Mouse (Mus musculus): ENCODE measurements at regions not wholly inside any gene's neighbourhood (a gene's known extent, or its start where the extent isn't known, plus 50 kb on each side); places are given as distances from the start of the nearest gene placed in this dataset.

DNA sequence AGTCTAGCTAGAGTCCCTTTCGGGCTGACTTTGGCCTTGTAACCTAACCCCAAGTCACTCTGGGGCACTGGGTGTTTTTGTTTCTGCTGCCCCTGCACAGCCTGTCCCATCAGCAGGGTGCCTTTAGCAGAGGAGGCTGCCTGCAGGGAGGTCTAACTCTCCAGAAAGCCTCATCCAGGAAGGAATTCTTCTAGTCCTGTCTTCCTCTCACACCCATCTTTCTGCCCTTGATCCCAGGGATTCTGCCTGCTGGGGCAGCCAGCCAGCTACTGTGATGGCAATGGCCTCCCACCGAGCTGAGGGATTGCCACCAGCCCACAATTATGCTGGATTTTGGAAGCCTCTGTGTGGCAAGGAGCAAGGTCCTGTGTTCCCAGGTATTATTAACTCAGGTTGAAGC, 95.6 kb upstream of the Ptch1 start:
- WGBS = 27% methylated on average over 2 of the region's 2 CpGs

DNA sequence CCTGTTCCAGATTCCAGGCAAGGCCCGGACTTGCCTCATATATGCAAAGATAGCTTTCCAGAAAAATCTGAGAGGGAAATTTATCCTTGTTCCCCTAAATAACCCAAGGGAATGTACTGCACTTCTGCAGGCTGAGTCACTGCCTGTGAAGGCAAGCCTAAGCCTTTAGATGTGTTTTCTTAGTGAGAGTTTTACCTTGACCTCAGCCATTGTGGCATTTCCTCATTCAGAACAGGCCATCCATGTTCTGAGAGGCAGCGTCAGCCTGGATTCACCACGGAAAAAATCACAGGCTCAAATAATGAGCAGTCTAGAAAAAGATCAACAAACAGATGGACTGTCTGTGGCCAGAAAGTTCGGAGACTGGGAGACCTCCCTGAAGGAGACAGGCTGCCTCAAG, 99.0 kb upstream of the Ptch1 start:
- Histone ChIP-seq H3K4me1 (ENCODE audit: control insufficient read depth, insufficient read depth, low read length) (no peaks in the 10 kb centered on the region), H3K27me3 (replicated peaks; ENCODE audit: control insufficient read depth, insufficient read depth, low read length) (no peaks in the 10 kb centered on the region), H3K36me3 (ENCODE audit: control insufficient read depth, insufficient read depth, low read length) (no peaks in the 10 kb centered on the region), H3K27ac (ENCODE audit: insufficient read depth, low read depth, low read length) (no peak overlapping the region), H3K4me3 (ENCODE audit: insufficient read depth, low read depth, low read length) (no peak overlapping the region)
- TF ChIP-seq POLR2A (IDR thresholded peaks at IDR 0.05; ENCODE audit: low read depth, low read length) = no peak
- no peak for TF ChIP-seq CTCF (conservative IDR thresholded peaks at IDR 0.05; ENCODE audit: insufficient read depth, insufficient read length, low read depth, low read length)
- 51% methylated on average over 4 of the region's 4 CpGs for WGBS
- DNase-seq = no peak

More for the DNA sequence above, 95.6 kb upstream of the Ptch1 start:
- no peak overlapping the region for H3K4me3 ChIP-seq (ENCODE audit: insufficient read depth, low read depth, low read length)
- TF ChIP-seq POLR2A (IDR thresholded peaks at IDR 0.05; ENCODE audit: low read depth, low read length) (no peak), CTCF (conservative IDR thresholded peaks at IDR 0.05; ENCODE audit: insufficient read depth, insufficient read length, low read depth, low read length) (no peak)
- no peaks in the 10 kb centered on the region for H3K27me3 ChIP-seq (replicated peaks; ENCODE audit: control insufficient read depth, insufficient read depth, low read length)
- DNase-seq = peak; percentile 76
- no peaks in the 10 kb centered on the region for H3K4me1 ChIP-seq (ENCODE audit: control insufficient read depth, insufficient read depth, low read length)
- no peak overlapping the region for H3K27ac ChIP-seq (ENCODE audit: insufficient read depth, low read depth, low read length)
- no peaks in the 10 kb centered on the region for H3K36me3 ChIP-seq (ENCODE audit: control insufficient read depth, insufficient read depth, low read length)

DNA sequence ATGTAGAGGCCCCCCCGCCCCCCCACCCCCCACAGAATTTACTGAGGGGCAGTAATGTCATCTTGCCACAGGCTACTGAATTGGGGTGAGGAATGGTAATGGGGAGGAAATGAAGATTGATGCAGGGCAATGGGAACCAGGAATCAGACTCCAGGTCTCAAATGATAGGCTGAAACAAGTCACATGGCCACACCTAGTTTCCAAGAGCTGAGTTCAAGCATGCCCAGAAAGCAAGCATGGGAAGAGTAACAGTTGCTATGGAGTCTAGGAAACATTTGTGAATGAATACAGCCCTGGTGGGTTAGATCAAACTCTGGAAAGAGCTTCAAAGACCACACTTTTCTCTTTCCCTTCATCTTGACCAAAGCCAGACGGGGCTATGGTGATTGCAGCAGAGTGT, 104.3 kb upstream of the Ptch1 start:
- H3K36me3 ChIP-seq (ENCODE audit: control insufficient read depth, insufficient read depth, low read length) = no peaks in the 10 kb centered on the region
- H3K27ac ChIP-seq (ENCODE audit: insufficient read depth, low read depth, low read length) = no peak overlapping the region
- TF ChIP-seq CTCF (conservative IDR thresholded peaks at IDR 0.05; ENCODE audit: insufficient read depth, insufficient read length, low read depth, low read length) (no peak), POLR2A (IDR thresholded peaks at IDR 0.05; ENCODE audit: low read depth, low read length) (no peak)
- WGBS = 72% methylated on average over 2 of the region's 2 CpGs
- H3K27me3 ChIP-seq (replicated peaks; ENCODE audit: control insufficient read depth, insufficient read depth, low read length) = no peaks in the 10 kb centered on the region
- no peaks in the 10 kb centered on the region for H3K4me1 ChIP-seq (ENCODE audit: control insufficient read depth, insufficient read depth, low read length)
- no peak for DNase-seq
- no peak overlapping the region for H3K4me3 ChIP-seq (ENCODE audit: insufficient read depth, low read depth, low read length)

DNA sequence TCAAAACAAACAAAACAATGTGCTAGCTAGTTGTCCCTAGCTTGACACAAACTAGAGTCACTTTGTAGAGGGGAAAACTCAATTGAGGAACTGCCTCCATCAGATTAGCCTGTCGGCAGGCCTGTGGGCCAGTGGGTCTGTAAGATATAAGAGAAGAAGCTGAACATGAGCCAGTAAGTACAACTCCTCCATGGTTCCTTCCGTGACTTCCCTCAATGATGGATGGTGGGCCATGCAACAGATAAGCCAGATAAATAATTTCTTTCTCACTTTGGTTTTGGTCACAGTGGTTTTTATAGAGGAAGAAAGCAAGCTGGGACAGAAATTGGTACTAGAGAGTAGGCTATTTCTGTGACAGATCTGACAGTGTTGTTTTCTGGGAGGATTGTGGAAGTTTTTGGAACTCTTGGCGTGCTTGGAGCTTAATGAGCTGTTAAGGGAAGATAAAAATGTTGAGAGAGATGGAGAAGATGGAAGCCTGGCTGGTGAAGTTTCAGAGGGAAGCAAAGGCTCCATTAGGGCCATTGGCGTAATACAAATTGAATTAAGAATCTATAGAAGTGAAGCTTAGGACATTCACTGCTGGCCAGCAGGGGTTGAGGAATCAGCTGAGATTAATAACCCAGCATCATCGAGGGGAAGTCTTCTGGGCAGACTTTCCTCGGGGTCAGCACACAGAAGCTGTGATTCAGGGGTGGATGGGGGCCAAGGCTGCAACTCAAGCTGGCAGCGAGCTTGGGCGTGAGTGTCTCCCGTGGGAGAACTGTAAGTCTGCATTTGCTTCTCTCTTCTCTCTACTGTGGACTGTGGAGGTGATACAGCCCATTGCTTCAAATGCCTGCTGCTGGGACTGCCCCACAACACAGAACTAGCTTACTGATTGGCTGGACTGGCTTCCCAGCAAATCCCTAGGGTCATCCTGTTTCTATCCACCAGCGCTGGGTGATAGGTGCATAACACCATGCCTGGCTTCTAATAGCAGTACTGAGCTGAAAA, 105.2 kb upstream of the Ptch1 start:
- H3K4me1 ChIP-seq (ENCODE audit: control insufficient read depth, insufficient read depth, low read length) = no peaks in the 10 kb centered on the region
- no peak for DNase-seq

DNA sequence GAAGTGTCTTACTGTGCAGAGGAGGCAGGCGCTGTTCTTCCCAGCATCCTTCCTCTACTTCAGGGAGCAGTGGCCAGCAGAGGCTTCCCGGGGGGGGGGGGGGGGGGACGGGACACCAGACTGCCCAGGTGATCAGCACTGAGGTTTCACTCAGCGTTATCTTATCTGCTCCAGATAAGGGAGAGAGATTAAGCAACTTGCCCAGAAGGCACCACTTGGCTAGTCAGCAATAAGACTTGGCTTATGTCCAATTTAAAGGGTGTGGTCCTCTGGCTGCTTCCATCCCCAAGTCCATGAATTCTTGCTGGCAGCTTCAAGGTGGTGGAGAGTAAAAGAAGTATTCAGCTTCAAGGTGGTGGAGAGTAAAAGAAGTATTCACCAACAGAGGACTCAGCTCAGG, 108.9 kb upstream of the Ptch1 start:
- 57% methylated on average over 4 of the region's 4 CpGs for WGBS
- no peak overlapping the region for H3K27ac ChIP-seq (ENCODE audit: insufficient read depth, low read depth, low read length)
- no peak for DNase-seq
- TF ChIP-seq POLR2A (IDR thresholded peaks at IDR 0.05; ENCODE audit: low read depth, low read length) = no peak
- no peaks in the 10 kb centered on the region for H3K4me1 ChIP-seq (ENCODE audit: control insufficient read depth, insufficient read depth, low read length)
- no peaks in the 10 kb centered on the region for H3K27me3 ChIP-seq (replicated peaks; ENCODE audit: control insufficient read depth, insufficient read depth, low read length)
- H3K4me3 ChIP-seq (ENCODE audit: insufficient read depth, low read depth, low read length) = no peak overlapping the region
- no peaks in the 10 kb centered on the region for H3K36me3 ChIP-seq (ENCODE audit: control insufficient read depth, insufficient read depth, low read length)

More for the DNA sequence above, 105.2 kb upstream of the Ptch1 start:
- Histone ChIP-seq H3K27me3 (replicated peaks; ENCODE audit: control insufficient read depth, insufficient read depth, low read length) (no peaks in the 10 kb centered on the region), H3K4me3 (ENCODE audit: insufficient read depth, low read depth, low read length) (no peak overlapping the region), H3K36me3 (ENCODE audit: control insufficient read depth, insufficient read depth, low read length) (no peaks in the 10 kb centered on the region), H3K27ac (ENCODE audit: insufficient read depth, low read depth, low read length) (no peak overlapping the region)
- 56% methylated on average over 10 of the region's 10 CpGs for WGBS
- TF ChIP-seq POLR2A (IDR thresholded peaks at IDR 0.05; ENCODE audit: low read depth, low read length) (no peak), CTCF (conservative IDR thresholded peaks at IDR 0.05; ENCODE audit: insufficient read depth, insufficient read length, low read depth, low read length) (no peak)

DNA sequence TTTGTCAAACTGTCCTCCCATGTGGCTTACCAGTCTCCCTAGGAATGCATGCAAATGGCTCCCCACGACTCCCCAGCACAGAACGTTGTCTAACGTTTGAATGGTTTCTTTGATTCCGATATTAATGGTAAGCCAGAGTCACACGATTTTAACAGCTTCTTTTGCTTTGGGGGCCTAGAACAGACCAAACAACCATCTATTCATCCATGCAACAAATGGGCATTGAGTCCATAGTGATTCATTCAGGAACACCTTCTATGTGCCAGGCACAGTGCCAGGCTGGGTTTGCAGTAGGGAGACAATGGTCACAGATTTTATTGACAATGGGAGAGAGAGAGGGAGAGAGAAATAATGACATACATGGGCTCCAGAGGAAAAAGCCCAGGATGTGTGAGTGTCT, 118.6 kb upstream of the Ptch1 start:
- no peaks in the 10 kb centered on the region for H3K36me3 ChIP-seq (ENCODE audit: control insufficient read depth, insufficient read depth, low read length)
- WGBS = 86% methylated on average over 5 of the region's 5 CpGs
- no peak overlapping the region for H3K27ac ChIP-seq (ENCODE audit: insufficient read depth, low read depth, low read length)
- H3K4me3 ChIP-seq (ENCODE audit: insufficient read depth, low read depth, low read length) = no peak overlapping the region
- DNase-seq = no peak
- H3K4me1 ChIP-seq (ENCODE audit: control insufficient read depth, insufficient read depth, low read length) = no peaks in the 10 kb centered on the region
- TF ChIP-seq POLR2A (IDR thresholded peaks at IDR 0.05; ENCODE audit: low read depth, low read length) (no peak), CTCF (conservative IDR thresholded peaks at IDR 0.05; ENCODE audit: insufficient read depth, insufficient read length, low read depth, low read length) (no peak)
- no peaks in the 10 kb centered on the region for H3K27me3 ChIP-seq (replicated peaks; ENCODE audit: control insufficient read depth, insufficient read depth, low read length)

DNA sequence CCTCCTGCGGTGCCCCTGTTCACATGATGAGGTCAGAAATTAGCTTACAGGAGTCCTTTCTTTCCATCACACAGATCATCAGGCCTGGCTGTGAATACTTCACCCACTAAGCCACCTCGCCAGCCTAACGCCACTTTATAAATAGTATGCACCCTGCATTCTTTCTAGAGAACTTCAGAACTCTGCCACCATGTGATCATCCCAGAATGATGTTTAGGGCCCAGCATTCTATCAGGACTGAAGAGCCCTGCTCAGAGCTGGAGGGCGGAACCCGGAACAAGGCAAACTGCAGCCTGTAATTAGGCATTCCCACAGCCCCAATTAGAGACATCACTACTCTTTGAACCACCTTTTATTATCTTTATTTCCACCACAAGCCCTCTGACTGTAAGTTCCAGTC, 120.2 kb upstream of the Ptch1 start:
- H3K27ac ChIP-seq (ENCODE audit: insufficient read depth, low read depth, low read length) = no peak overlapping the region
- no peak for TF ChIP-seq POLR2A (IDR thresholded peaks at IDR 0.05; ENCODE audit: low read depth, low read length)
- no peak for TF ChIP-seq CTCF (conservative IDR thresholded peaks at IDR 0.05; ENCODE audit: insufficient read depth, insufficient read length, low read depth, low read length)
- WGBS = 79% methylated on average over 5 of the region's 5 CpGs

More for the DNA sequence above, 120.2 kb upstream of the Ptch1 start:
- H3K36me3 ChIP-seq (ENCODE audit: control insufficient read depth, insufficient read depth, low read length) = no peaks in the 10 kb centered on the region
- H3K4me3 ChIP-seq (ENCODE audit: insufficient read depth, low read depth, low read length) = no peak overlapping the region
- H3K27me3 ChIP-seq (replicated peaks; ENCODE audit: control insufficient read depth, insufficient read depth, low read length) = no peaks in the 10 kb centered on the region
- DNase-seq = no peak
- no peaks in the 10 kb centered on the region for H3K4me1 ChIP-seq (ENCODE audit: control insufficient read depth, insufficient read depth, low read length)
